9 mouse cellular contexts compared by ENCODE assay signal in the genomic region with DNA sequence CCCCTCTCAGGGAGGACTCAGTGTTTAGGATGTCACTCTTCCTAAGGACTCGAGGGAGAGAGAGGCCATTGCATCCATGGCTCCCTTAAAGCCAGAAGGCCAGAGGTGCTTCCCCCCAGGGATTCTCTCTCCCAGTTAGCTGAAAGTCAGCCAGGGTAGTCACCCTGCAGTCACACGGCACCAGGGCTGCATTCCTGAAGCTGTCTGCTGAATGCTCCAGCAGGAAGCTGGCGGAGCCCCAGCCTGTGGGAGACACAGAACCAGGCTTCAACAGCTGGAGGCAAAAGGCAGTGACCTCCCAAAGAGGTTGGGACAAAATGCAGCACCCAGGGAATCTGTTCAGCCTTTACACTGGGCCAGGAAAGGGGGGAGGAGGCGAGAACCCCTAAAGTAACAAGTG. TPM values are rescaled to one million over a fixed set of nuclear protein-coding genes. Genes with fewer than 3 reads are reported as not detected.
A peak's percentile ranks its signal among the peaks of the same experiment; 100 is the strongest.
DNase-seq lines count a peak whose midpoint lies in the region; ATAC-seq and TF ChIP-seq lines count a peak whose summit lies in the region.
"Had no signal": no experiment of that assay in that cellular context is flagged by ENCODE, and none has a peak within 500 bp of the region (broad histone marks: within the 10 kb centered on the region; RNA-seq: fewer than 3 reads in every experiment).

No protein-coding gene starts in this region.

- WGBS in intestine, embryonic 15.5 days, result 45% methylated on average over 4 of the region's 4 CpGs
- 61% methylated on average over 4 of the region's 4 CpGs for WGBS in intestine, postnatal 0 days

- DNase-seq in heart, postnatal 14 days, result peak; percentile 78 to 81
- peak; percentile 84 for DNase-seq in lung, postnatal 10 days
- no peak for DNase-seq in thymus, postnatal 25 days
- no peak for DNase-seq in adrenal gland, adult (ENCODE audit: inconsistent age in 2 of 2, low spot score in 1 of 2)
- DNase-seq in cerebellum, adult 11-12 months, result no peak

- no peak overlapping the region for H3K9ac ChIP-seq in intestine, embryonic 15.5 days
- H3K9ac ChIP-seq in intestine, postnatal 0 days (ENCODE audit: low read depth, low read length), result no peak overlapping the region

- peaks cover 10% of the 10 kb centered on the region for H3K4me1 ChIP-seq in intestine, embryonic 15.5 days (replicated peaks)
- H3K4me1 ChIP-seq in intestine, postnatal 0 days (replicated peaks; ENCODE audit: control insufficient read depth, insufficient read depth, low read length), result no peaks in the 10 kb centered on the region
- peaks cover 7% of the 10 kb centered on the region for H3K4me1 ChIP-seq in embryonic fibroblast, embryonic 13.5 days (ENCODE audit: control insufficient read depth, insufficient read depth, low read length)

- H3K4me3 ChIP-seq in intestine, embryonic 15.5 days (replicated peaks), result no peak overlapping the region
- H3K4me3 ChIP-seq in intestine, postnatal 0 days (ENCODE audit: low read depth, low read length), result no peak overlapping the region
- H3K4me3 ChIP-seq in embryonic fibroblast, embryonic 13.5 days (ENCODE audit: insufficient read depth, low read length), result no peak overlapping the region
- H3K4me3 ChIP-seq: erythroblast, embryonic 14.5 days had no signal

- H3K4me2 ChIP-seq in intestine, embryonic 15.5 days (replicated peaks), result no peak overlapping the region
- no peak overlapping the region for H3K4me2 ChIP-seq in intestine, postnatal 0 days (replicated peaks; ENCODE audit: low read depth)

- no peaks in the 10 kb centered on the region for H3K36me3 ChIP-seq in intestine, embryonic 15.5 days
- no peaks in the 10 kb centered on the region for H3K36me3 ChIP-seq in intestine, postnatal 0 days (ENCODE audit: control insufficient read depth, insufficient read depth)

- H3K27me3 ChIP-seq in intestine, embryonic 15.5 days (replicated peaks), result no peaks in the 10 kb centered on the region
- no peaks in the 10 kb centered on the region for H3K27me3 ChIP-seq in intestine, postnatal 0 days (replicated peaks; ENCODE audit: control insufficient read depth, insufficient read depth, low read length)

- peak overlapping the region; percentile 39 for H3K27ac ChIP-seq in intestine, embryonic 15.5 days
- no peak overlapping the region; the same call in 1 of the 2 replicates for H3K27ac ChIP-seq in intestine, postnatal 0 days (ENCODE audit: low read depth, low read length)
- H3K27ac ChIP-seq in embryonic fibroblast, embryonic 13.5 days (ENCODE audit: insufficient read depth, low read length), result peak overlapping the region; percentile 54

- TF ChIP-seq CTCF in intestine, postnatal 0 days (IDR thresholded peaks at IDR 0.05; ENCODE audit: low read depth), result no peak
- TF ChIP-seq CTCF in embryonic fibroblast, embryonic 13.5 days (IDR thresholded peaks at IDR 0.05; ENCODE audit: borderline replicate concordance, insufficient read depth, low read length), result no peak

- ATAC-seq in intestine, embryonic 15.5 days, result peak; percentile 31; the same call in 1 of the 2 replicates
- ATAC-seq in intestine, postnatal 0 days, result no peak

- TF ChIP-seq POLR2A in embryonic fibroblast, embryonic 13.5 days (IDR thresholded peaks at IDR 0.05; ENCODE audit: low read depth, low read length), result no peak

- intact Hi-C loops in heart, postnatal 14 days (cut with DNase I), result loop anchor here (10.0 kb wide), 1 partner anchor 1229 kb away; no protein-coding TSS in a partner anchor

- H3K9me3 ChIP-seq in intestine, embryonic 15.5 days, result no peaks in the 10 kb centered on the region
- no peaks in the 10 kb centered on the region for H3K9me3 ChIP-seq in intestine, postnatal 0 days (ENCODE audit: control insufficient read depth)

RNA-seq across cellular contexts. Expression of a gene that starts 53.2 kb away (rescaled TPM):
- 0.83 and 0.89 TPM in 2 replicates for polyA plus RNA-seq in intestine, embryonic 15.5 days (2015; fragmentation: Nextera tagmentation; extraction: Ambion mirVana)
- polyA plus RNA-seq in intestine, postnatal 0 days (2015; fragmentation: Nextera tagmentation; extraction: Ambion mirVana), result 0.50 and 0.51 TPM in 2 replicates
- 0.28 and 0.93 TPM in 2 replicates for polyA plus RNA-seq in embryonic fibroblast, embryonic 13.5 days (2011; ENCODE audit: insufficient read length, low read depth, missing spikeins)
- total RNA-seq in heart, postnatal 14 days (2021), result 1 to 10 TPM; 1.2 to 1.5 TPM
- polyA plus RNA-seq: erythroblast, embryonic 14.5 days had no signal

Comparison
In these comparisons a context has a peak if more than half of its experiments do, and no peak if none do; other contexts are left out.
1. DNase-seq: peak in heart, postnatal 14 days (2 of 2) and lung, postnatal 10 days (single experiment); none in thymus, postnatal 25 days (single experiment), adrenal gland, adult (0 of 2) and cerebellum, adult 11-12 months (single experiment).